ENCODE assay signal across 20 mouse cellular contexts in genomic region chr1:162428904-162429303, GRCm38 (mm10). TPM values are rescaled to one million over a fixed set of nuclear protein-coding genes. Genes with fewer than 3 reads are reported as not detected.
DNase-seq lines count a peak whose midpoint lies in the region; ATAC-seq and TF ChIP-seq lines count a peak whose summit lies in the region.
"Had no signal": no experiment of that assay in that cellular context is flagged by ENCODE, and none has a peak within 500 bp of the region (broad histone marks: within the 10 kb centered on the region; RNA-seq: fewer than 3 reads in every experiment).

No protein-coding gene starts in this region.

- H3K36me3 ChIP-seq in kidney, postnatal 0 days (ENCODE audit: insufficient read depth, low read length): no peaks in the 10 kb centered on the region
- no peaks in the 10 kb centered on the region for H3K36me3 ChIP-seq in kidney, embryonic 16.5 days (ENCODE audit: insufficient read depth, low read length)
- H3K36me3 ChIP-seq in lung, embryonic 15.5 days: no peaks in the 10 kb centered on the region
- H3K36me3 ChIP-seq in lung, postnatal 0 days (ENCODE audit: insufficient read depth, low read length): no peaks in the 10 kb centered on the region
- H3K36me3 ChIP-seq: embryonic facial prominence, embryonic 12.5 days; forebrain, embryonic 15.5 days had no signal

- H3K27ac ChIP-seq in kidney, postnatal 0 days: no peak overlapping the region
- no peak overlapping the region for H3K27ac ChIP-seq in kidney, embryonic 16.5 days (ENCODE audit: low read length)
- H3K27ac ChIP-seq in lung, embryonic 15.5 days: no peak overlapping the region
- H3K27ac ChIP-seq in lung, postnatal 0 days (ENCODE audit: low read length): no peak overlapping the region
- H3K27ac ChIP-seq: embryonic facial prominence, embryonic 12.5 days; forebrain, embryonic 13.5 days; forebrain, embryonic 15.5 days had no signal

- H3K27me3 ChIP-seq in kidney, postnatal 0 days (ENCODE audit: insufficient read depth, low read length): no peaks in the 10 kb centered on the region
- H3K27me3 ChIP-seq in kidney, embryonic 16.5 days (ENCODE audit: insufficient read depth, low read length): no peaks in the 10 kb centered on the region
- no peaks in the 10 kb centered on the region for H3K27me3 ChIP-seq in lung, embryonic 15.5 days
- no peaks in the 10 kb centered on the region for H3K27me3 ChIP-seq in lung, postnatal 0 days (replicated peaks; ENCODE audit: insufficient read depth, low read length)
- H3K27me3 ChIP-seq: embryonic facial prominence, embryonic 12.5 days; forebrain, embryonic 13.5 days; forebrain, embryonic 15.5 days had no signal

- TF ChIP-seq POLR2A in lung, adult 2 months (IDR thresholded peaks at IDR 0.05; ENCODE audit: borderline replicate concordance, extremely low read depth, low read depth, low read length): no peak

- H3K4me3 ChIP-seq in kidney, postnatal 0 days (replicated peaks; ENCODE audit: low read depth, low read length): no peak overlapping the region
- no peak overlapping the region for H3K4me3 ChIP-seq in kidney, embryonic 16.5 days (ENCODE audit: low read length)
- no peak overlapping the region for H3K4me3 ChIP-seq in lung, embryonic 15.5 days
- no peak overlapping the region for H3K4me3 ChIP-seq in lung, adult 2 months (replicated peaks; ENCODE audit: extremely low read depth, low read depth, low read length)
- no peak overlapping the region for H3K4me3 ChIP-seq in lung, postnatal 0 days (ENCODE audit: low read depth, low read length)
- H3K4me3 ChIP-seq: embryonic facial prominence, embryonic 12.5 days; forebrain, embryonic 13.5 days; forebrain, embryonic 15.5 days had no signal

- WGBS in kidney, postnatal 0 days: 51% methylated on average over 2 of the region's 2 CpGs
- WGBS in kidney, embryonic 16.5 days: 56% methylated on average over 2 of the region's 2 CpGs
- 12% methylated on average over 2 of the region's 2 CpGs for WGBS in lung, embryonic 15.5 days
- WGBS in lung, adult 2 months: 5% methylated on average over 2 of the region's 2 CpGs
- 6% methylated on average over 2 of the region's 2 CpGs for WGBS in lung, postnatal 0 days

- H3K4me1 ChIP-seq in kidney, postnatal 0 days (replicated peaks; ENCODE audit: insufficient read depth, low read length): no peaks in the 10 kb centered on the region
- no peaks in the 10 kb centered on the region for H3K4me1 ChIP-seq in kidney, embryonic 16.5 days (ENCODE audit: insufficient read depth, low read length)
- peaks cover 8% of the 10 kb centered on the region for H3K4me1 ChIP-seq in lung, embryonic 15.5 days
- H3K4me1 ChIP-seq in lung, adult 2 months (ENCODE audit: control insufficient read depth, insufficient read depth, low read length): no peaks in the 10 kb centered on the region; the same call in 1 of the 2 replicates
- no peaks in the 10 kb centered on the region for H3K4me1 ChIP-seq in lung, postnatal 0 days (ENCODE audit: insufficient read depth, low read depth, low read length)
- H3K4me1 ChIP-seq: embryonic facial prominence, embryonic 12.5 days; forebrain, embryonic 15.5 days had no signal

- TF ChIP-seq CTCF in kidney, postnatal 0 days (IDR thresholded peaks at IDR 0.05; ENCODE audit: low read depth): no peak
- no peak for TF ChIP-seq CTCF in lung, adult 2 months (IDR thresholded peaks at IDR 0.05; ENCODE audit: insufficient read depth, low read length)
- no peak for TF ChIP-seq CTCF in lung, postnatal 0 days (IDR thresholded peaks at IDR 0.05)

- no peak for ATAC-seq in kidney, postnatal 0 days (replicated peaks; ENCODE audit: low FRiP score, low read depth)
- no peak for ATAC-seq in kidney, embryonic 16.5 days (ENCODE audit: low FRiP score, low TSS enrichment)
- ATAC-seq in lung, embryonic 15.5 days (ENCODE audit: borderline replicate concordance, extremely low read depth, low FRiP score, low TSS enrichment): peak; percentile 72; the same call in 1 of the 2 replicates
- ATAC-seq in lung, postnatal 0 days: no peak
- ATAC-seq: forebrain, embryonic 13.5 days; forebrain, embryonic 15.5 days; forebrain, postnatal 0 days had no signal

- H3K9me3 ChIP-seq in kidney, postnatal 0 days (replicated peaks; ENCODE audit: low read length): no peaks in the 10 kb centered on the region
- H3K9me3 ChIP-seq in kidney, embryonic 16.5 days (ENCODE audit: low read length): no peaks in the 10 kb centered on the region
- H3K9me3 ChIP-seq in lung, embryonic 15.5 days: no peaks in the 10 kb centered on the region
- no peaks in the 10 kb centered on the region for H3K9me3 ChIP-seq in lung, postnatal 0 days (ENCODE audit: low read length)
- H3K9me3 ChIP-seq: embryonic facial prominence, embryonic 12.5 days; forebrain, embryonic 13.5 days; forebrain, embryonic 15.5 days had no signal

- no peak overlapping the region for H3K9ac ChIP-seq in kidney, postnatal 0 days (ENCODE audit: low read depth, low read length)
- no peak overlapping the region for H3K9ac ChIP-seq in kidney, embryonic 16.5 days (replicated peaks; ENCODE audit: low read length)
- no peak overlapping the region for H3K9ac ChIP-seq in lung, embryonic 15.5 days
- H3K9ac ChIP-seq in lung, postnatal 0 days (replicated peaks; ENCODE audit: low read depth): no peak overlapping the region
- H3K9ac ChIP-seq: embryonic facial prominence, embryonic 12.5 days; forebrain, embryonic 13.5 days; forebrain, embryonic 15.5 days; forebrain, postnatal 0 days had no signal

- peak; percentile 7 for DNase-seq in kidney, postnatal 0 days (ENCODE audit: low spot score)
- no peak for DNase-seq in lung, adult 2 months
- peak; percentile 10 for DNase-seq in lung, postnatal 0 days (ENCODE audit: low spot score)
- DNase-seq in lung, adult 18-20 months: no peak
- peak; percentile 9 for DNase-seq in 416B (ENCODE audit: low read depth)
- DNase-seq in ovary, postnatal 10 days (ENCODE audit: low spot score): no peak
- DNase-seq: adrenal gland, adult 2 months; adrenal gland, postnatal 10 days; adrenal gland, postnatal 25 days; cerebellum, adult 11-12 months; cerebellum, adult 2 months; cerebellum, adult 9-10 months; cerebellum, postnatal 10 days; cerebellum, postnatal 25 days; forebrain, postnatal 0 days had no signal

- H3K4me2 ChIP-seq in kidney, postnatal 0 days (ENCODE audit: low read length): no peak overlapping the region
- no peak overlapping the region for H3K4me2 ChIP-seq in kidney, embryonic 16.5 days (replicated peaks; ENCODE audit: low read depth, low read length)
- no peak overlapping the region for H3K4me2 ChIP-seq in lung, embryonic 15.5 days
- no peak overlapping the region for H3K4me2 ChIP-seq in lung, postnatal 0 days (replicated peaks; ENCODE audit: low read depth, low read length)
- H3K4me2 ChIP-seq: embryonic facial prominence, embryonic 12.5 days; forebrain, embryonic 13.5 days; forebrain, embryonic 15.5 days had no signal

- no peak for TF ChIP-seq EP300 in lung, postnatal 0 days (IDR thresholded peaks at IDR 0.05)

RNA-seq across cellular contexts. Expression of gene Dnm3, which starts 48.9 kb away (rescaled TPM):
- 8.3 and 9.6 TPM in 2 replicates for polyA plus RNA-seq in kidney, postnatal 0 days (2015; fragmentation: Nextera tagmentation; extraction: Ambion mirVana)
- 6.8 and 8.9 TPM in 2 replicates for polyA plus RNA-seq in kidney, embryonic 16.5 days (2015; fragmentation: Nextera tagmentation; extraction: Ambion mirVana)
- polyA plus RNA-seq in lung, embryonic 15.5 days (2015; fragmentation: Nextera tagmentation; extraction: Ambion mirVana): 2.2 and 2.7 TPM in 2 replicates
- 4.7 and 6.8 TPM in 2 replicates for polyA plus RNA-seq in lung, adult 2 months (2012; rRNA removed)
- polyA plus RNA-seq in lung, postnatal 0 days (2015; fragmentation: Nextera tagmentation; extraction: Ambion mirVana): 3.4 and 4.0 TPM in 2 replicates

Comparison
In these comparisons a context has a peak if more than half of its experiments do, and no peak if none do; other contexts are left out.
1. DNase-seq: peak in kidney, postnatal 0 days (single experiment), lung, postnatal 0 days (single experiment) and 416B (single experiment); none in lung, adult 2 months (single experiment), lung, adult 18-20 months (0 of 2) and ovary, postnatal 10 days (single experiment).